Mouse (Mus musculus) brain, embryonic 14.5 days (tissue): ENCODE measurements around the gene Cog5.

ENCODE experiments used
- CTCF ChIP-seq: fragments of 200-500 bp; IDR thresholded peaks from 2 replicates; pipeline ENCODE4 v1.5.1; 2012; ENCODE audit warnings: inconsistent platforms, mild to moderate bottlenecking, moderate library complexity, borderline replicate concordance; ENCODE audit not compliant: insufficient read depth, insufficient read length; ENCODE audit errors: extremely low read depth
- POLR2A ChIP-seq: fragments of 200-500 bp; IDR thresholded peaks from 2 replicates; pipeline ENCODE4 v1.6.1; 2012; ENCODE audit warnings: mild to moderate bottlenecking, inconsistent platforms, borderline replicate concordance; ENCODE audit not compliant: poor library complexity, insufficient read depth, insufficient read length, severe bottlenecking; ENCODE audit errors: extremely low read depth

DNA sequence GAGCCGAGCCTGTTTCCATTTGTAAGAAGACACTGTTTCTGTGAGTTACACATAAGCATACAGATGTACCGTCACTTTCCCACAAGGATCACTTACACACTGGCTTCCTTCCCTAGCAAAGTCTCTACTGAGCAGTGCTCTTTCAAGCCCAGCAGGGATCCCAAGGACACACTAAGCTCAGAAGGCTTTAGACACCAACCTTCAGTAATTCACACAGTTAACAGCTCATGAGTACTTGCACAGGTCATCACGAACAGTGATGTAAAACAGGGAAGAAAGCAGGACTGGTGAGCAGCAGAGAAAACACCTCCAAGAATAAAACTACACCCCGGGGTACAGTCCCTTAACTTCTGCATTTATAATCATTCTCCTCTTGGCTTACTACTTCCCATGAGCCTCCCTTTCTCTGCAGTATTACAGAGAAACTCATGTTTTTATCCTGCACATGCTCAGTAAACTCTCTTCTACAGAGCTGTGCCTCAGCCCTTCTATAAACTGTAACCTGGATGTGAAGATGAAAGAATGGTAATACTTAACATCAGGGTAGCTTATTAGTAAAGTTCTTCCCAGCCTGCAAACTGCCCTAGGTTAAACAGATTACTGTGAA, 283.8 kb downstream of the Cog5 start:
- TF ChIP-seq CTCF (no peak), POLR2A (no peak)
